Mouse (Mus musculus) hindbrain, embryonic 10.5 days (tissue): Measurements from ENCODE around the gene Cutal. TPM values are rescaled to one million over a fixed set of nuclear protein-coding genes. Genes with fewer than 3 reads are reported as not detected.

Experiments
- DNase-seq: peaks from one replicate; pipeline ENCODE4 v3.0.0-alpha.2; 2017; ENCODE audit warnings: low spot score
- H3K27ac ChIP-seq: fragments of 300-500 bp; sonication (generic); 2 replicates; pipeline ENCODE4 v1.5.1; 2016; ENCODE audit warnings: mild to moderate bottlenecking, moderate library complexity
- H3K27me3 ChIP-seq: fragments of 300-500 bp; sonication (generic); 2 replicates; pipeline ENCODE4 v1.6.1; 2016; ENCODE audit warnings: mild to moderate bottlenecking; ENCODE audit not compliant: poor library complexity, insufficient read depth, severe bottlenecking
- H3K36me3 ChIP-seq: fragments of 300-500 bp; sonication (generic); 2 replicates; pipeline ENCODE4 v1.6.1; 2016; ENCODE audit warnings: mild to moderate bottlenecking, moderate library complexity
- H3K4me1 ChIP-seq: fragments of 300-500 bp; sonication (generic); replicated peaks from 2 replicates; pipeline ENCODE4 v1.6.1; 2016; ENCODE audit warnings: mild to moderate bottlenecking
- H3K4me3 ChIP-seq: fragments of 300-500 bp; sonication (generic); 2 replicates; pipeline ENCODE4 v1.5.1; 2016; ENCODE audit warnings: mild to moderate bottlenecking, moderate library complexity
- H3K9me3 ChIP-seq: fragments of 300-500 bp; sonication (generic); 2 replicates; pipeline ENCODE4 v1.6.1; 2016; ENCODE audit warnings: mild to moderate bottlenecking, moderate library complexity
- WGBS: fragments of 180-500 bp; shearing (Covaris S2); methylation state at CpG from one replicate; pipeline ENCODE4 v1.1.7; 2016; 5-methylcytosine and 5-hydroxymethylcytosine counted together
- polyA plus RNA-seq: library from polyadenylated mRNA; unstranded; fragments of >200 nt; fragmentation: Nextera tagmentation; extraction: Ambion mirVana; gene quantifications from 2 replicates; pipeline ENCODE4 v1.2.1, GENCODE M21; 2016

Cutal gene
- polyA plus RNA-seq, 1 experiment from 2014 or later, result not detected

- Histone ChIP-seq H3K4me3 (no peak overlapping the region), H3K9me3 (no peaks in the 10 kb centered on the region), H3K27ac (no peak overlapping the region), H3K4me1 (peaks cover 34% of the 10 kb centered on the region), H3K36me3 (no peaks in the 10 kb centered on the region), H3K27me3 (peaks cover 66% of the 10 kb centered on the region)
- 87% methylated on average over 5 of the region's 5 CpGs for WGBS
- DNase-seq, result no peak
Measured at GRCm38 (mm10) chr2:34911871-34912270, 37.7 kb downstream of the Cutal start.

GRCm38 (mm10) chr2:34912613-34913012 is 38.4 kb downstream of the Cutal start:
- Histone ChIP-seq H3K9me3 (no peaks in the 10 kb centered on the region), H3K4me1 (peaks cover 28% of the 10 kb centered on the region), H3K4me3 (peak overlapping the region; percentile 76), H3K27ac (no peak overlapping the region), H3K36me3 (no peaks in the 10 kb centered on the region), H3K27me3 (peaks cover 66% of the 10 kb centered on the region)
- 37% methylated on average over 7 of the region's 7 CpGs for WGBS
- no peak for DNase-seq

GRCm38 (mm10) chr2:34913218-34914068 is 39.2 kb downstream of the Cutal start, which contains the start of gene Phf19:
Gene Phf19, minus strand, starts transcription at chr2:34914026.
- Histone ChIP-seq H3K4me1 (peaks cover 28% of the 10 kb centered on the region), H3K27me3 (peaks cover 62% of the 10 kb centered on the region), H3K9me3 (no peaks in the 10 kb centered on the region), H3K4me3 (peak within 1 kb of the TSS; percentile 76), H3K27ac (peak within 1 kb of the TSS; percentile 82), H3K36me3 (no peaks in the 10 kb centered on the region)
- under 1% methylated on average over 64 of the region's 64 CpGs for WGBS
- DNase-seq, result peak; percentile 56

- Histone ChIP-seq H3K9me3 (no peaks in the 10 kb centered on the region), H3K36me3 (no peaks in the 10 kb centered on the region), H3K27me3 (peaks cover 62% of the 10 kb centered on the region), H3K27ac (peak overlapping the region; percentile 82), H3K4me1 (peaks cover 28% of the 10 kb centered on the region), H3K4me3 (peak overlapping the region; percentile 76)
- peak; percentile 54 for DNase-seq
- WGBS, result 4% methylated on average over 46 of the region's 50 CpGs
Measured at GRCm38 (mm10) chr2:34914069-34914822, 40.0 kb downstream of the Cutal start.

- Histone ChIP-seq H3K27ac (no peak overlapping the region; the same call in 1 of the 2 replicates), H3K4me1 (peaks cover 28% of the 10 kb centered on the region), H3K36me3 (no peaks in the 10 kb centered on the region), H3K27me3 (peaks cover 62% of the 10 kb centered on the region), H3K9me3 (no peaks in the 10 kb centered on the region), H3K4me3 (peak overlapping the region; percentile 76; the same call in 1 of the 2 replicates)
- 12% methylated on average over 2 of the region's 2 CpGs for WGBS
- no peak for DNase-seq
Measured at GRCm38 (mm10) chr2:34914823-34915082, 40.6 kb downstream of the Cutal start.

- Histone ChIP-seq H3K27ac (no peak overlapping the region; the same call in 1 of the 2 replicates), H3K9me3 (no peaks in the 10 kb centered on the region), H3K4me1 (peaks cover 28% of the 10 kb centered on the region), H3K4me3 (0 out of 2 replicates have a peak overlapping the region, but pooled peaks have one; percentile 76), H3K36me3 (no peaks in the 10 kb centered on the region), H3K27me3 (peaks cover 62% of the 10 kb centered on the region)
- DNase-seq, result no peak
- 39% methylated on average over 2 of the region's 2 CpGs for WGBS
Measured at GRCm38 (mm10) chr2:34915103-34915502, 40.9 kb downstream of the Cutal start.

GRCm38 (mm10) chr2:34920144-34920543 is 45.9 kb downstream of the Cutal start:
- DNase-seq, result no peak
- WGBS, result 64% methylated on average over 2 of the region's 2 CpGs
- H3K27ac ChIP-seq, result no peak overlapping the region
- H3K36me3 ChIP-seq, result no peaks in the 10 kb centered on the region
- H3K27me3 ChIP-seq, result peaks cover 12% of the 10 kb centered on the region
- peaks cover 5% of the 10 kb centered on the region; the same call in 1 of the 2 replicates for H3K4me1 ChIP-seq
- H3K9me3 ChIP-seq, result no peaks in the 10 kb centered on the region
- no peak overlapping the region for H3K4me3 ChIP-seq

- 34% methylated on average over 2 of the region's 2 CpGs for WGBS
- no peaks in the 10 kb centered on the region for H3K9me3 ChIP-seq
- H3K4me3 ChIP-seq, result no peak overlapping the region
- H3K36me3 ChIP-seq, result no peaks in the 10 kb centered on the region
- H3K27me3 ChIP-seq, result no peaks in the 10 kb centered on the region
- H3K27ac ChIP-seq, result no peak overlapping the region
- DNase-seq, result no peak
- peaks cover 5% of the 10 kb centered on the region; the same call in 1 of the 2 replicates for H3K4me1 ChIP-seq
Measured at GRCm38 (mm10) chr2:34922729-34923128, 48.5 kb downstream of the Cutal start.

GRCm38 (mm10) chr2:34927320-34927719 is 53.1 kb downstream of the Cutal start:
- no peaks in the 10 kb centered on the region for H3K9me3 ChIP-seq
- DNase-seq, result no peak
- H3K4me1 ChIP-seq, result no peaks in the 10 kb centered on the region
- H3K36me3 ChIP-seq, result no peaks in the 10 kb centered on the region
- H3K27ac ChIP-seq, result no peak overlapping the region
- no peak overlapping the region for H3K4me3 ChIP-seq
- no peaks in the 10 kb centered on the region for H3K27me3 ChIP-seq
- 80% methylated on average over 5 of the region's 5 CpGs for WGBS

GRCm38 (mm10) chr2:34937460-34937859 is 63.3 kb downstream of the Cutal start:
- Histone ChIP-seq H3K27me3 (peaks cover 11% of the 10 kb centered on the region; the same call in 1 of the 2 replicates), H3K4me3 (no peak overlapping the region), H3K4me1 (peaks cover 7% of the 10 kb centered on the region), H3K36me3 (no peaks in the 10 kb centered on the region), H3K9me3 (no peaks in the 10 kb centered on the region), H3K27ac (no peak overlapping the region)
- WGBS, result 50% methylated on average over 5 of the region's 5 CpGs
- no peak for DNase-seq

GRCm38 (mm10) chr2:34938269-34939208 is 64.3 kb downstream of the Cutal start:
- no peak overlapping the region for H3K27ac ChIP-seq
- H3K27me3 ChIP-seq, result peaks cover 11% of the 10 kb centered on the region; the same call in 1 of the 2 replicates
- H3K36me3 ChIP-seq, result no peaks in the 10 kb centered on the region
- no peak overlapping the region for H3K4me3 ChIP-seq
- no peaks in the 10 kb centered on the region for H3K9me3 ChIP-seq
- H3K4me1 ChIP-seq, result peaks cover 7% of the 10 kb centered on the region
- no peak for DNase-seq
- 84% methylated on average over 8 of the region's 8 CpGs for WGBS

GRCm38 (mm10) chr2:34940246-34940645 is 66.0 kb downstream of the Cutal start:
- no peaks in the 10 kb centered on the region for H3K36me3 ChIP-seq
- no peak overlapping the region for H3K27ac ChIP-seq
- 79% methylated on average over 5 of the region's 5 CpGs for WGBS
- H3K4me3 ChIP-seq, result no peak overlapping the region
- no peak for DNase-seq
- peaks cover 12% of the 10 kb centered on the region for H3K4me1 ChIP-seq
- peaks cover 11% of the 10 kb centered on the region; the same call in 1 of the 2 replicates for H3K27me3 ChIP-seq
- H3K9me3 ChIP-seq, result no peaks in the 10 kb centered on the region
